Mouse (Mus musculus) midbrain, embryonic 12.5 days (tissue): ENCODE results near the gene Cep19. TPM values are rescaled to one million over a fixed set of nuclear protein-coding genes. Genes with fewer than 3 reads are reported as not detected.
"Not testable (repeated sequence)": the region's sequence is repeated elsewhere in the genome, so short reads cannot be mapped to it uniquely, and the experiment has no call there.

Experiments
- ATAC-seq: fragments of 200-750 bp; cut with Nextera tagmentation; 2 replicates; pipeline ENCODE4 v1.8.0; 2017; ENCODE audit warnings: low read depth, moderate TSS enrichment, moderate library complexity; ENCODE audit not compliant: low FRiP score
- H3K27ac ChIP-seq: fragments of 300-500 bp; sonication (generic); replicated peaks from 2 replicates; pipeline ENCODE4 v1.5.1; 2016; ENCODE audit warnings: mild to moderate bottlenecking
- H3K27me3 ChIP-seq: fragments of 300-500 bp; sonication (generic); 2 replicates; pipeline ENCODE4 v1.6.1; 2016; ENCODE audit warnings: mild to moderate bottlenecking
- H3K36me3 ChIP-seq: fragments of 300-500 bp; sonication (generic); 2 replicates; pipeline ENCODE4 v1.6.1; 2016
- H3K4me1 ChIP-seq: fragments of 300-500 bp; sonication (generic); 2 replicates; pipeline ENCODE4 v1.6.1; 2016
- H3K4me2 ChIP-seq: fragments of 300-500 bp; sonication (generic); replicated peaks from 2 replicates; pipeline ENCODE4 v1.6.1; 2016; ENCODE audit warnings: mild to moderate bottlenecking, moderate library complexity
- H3K4me3 ChIP-seq: fragments of 300-500 bp; sonication (generic); 2 replicates; pipeline ENCODE4 v1.5.1; 2016; ENCODE audit warnings: mild to moderate bottlenecking
- H3K9ac ChIP-seq: fragments of 300-500 bp; sonication (generic); replicated peaks from 2 replicates; pipeline ENCODE4 v1.6.1; 2016; ENCODE audit warnings: mild to moderate bottlenecking, moderate library complexity
- H3K9me3 ChIP-seq: fragments of 300-500 bp; sonication (generic); 2 replicates; pipeline ENCODE4 v1.6.1; 2016; ENCODE audit warnings: mild to moderate bottlenecking
- WGBS: fragments of 180-500 bp; shearing (Covaris S2); methylation state at CpG from one replicate; pipeline ENCODE4 v1.1.7; 2016; 5-methylcytosine and 5-hydroxymethylcytosine counted together
- polyA plus RNA-seq: library from polyadenylated mRNA; unstranded; fragments of >200 nt; fragmentation: Nextera tagmentation; extraction: Ambion mirVana; gene quantifications from 2 replicates; pipeline ENCODE4 v1.2.1, GENCODE M21; 2016

Gene Cep19
- 42.0 and 42.9 TPM in 2 replicates for polyA plus RNA-seq

GRCm38 (mm10) chr16:32099638-32100150, at the start of gene Cep19, which contains the start of gene Pigx:
TSS of gene Cep19 (plus strand) at chr16:32099800.
TSS of gene Pigx (minus strand) at chr16:32099740.
- H3K4me1 ChIP-seq, result peaks cover 20% of the 10 kb centered on the region
- H3K27me3 ChIP-seq, result no peaks in the 10 kb centered on the region
- H3K36me3 ChIP-seq, result peaks cover 30% of the 10 kb centered on the region
- peak within 1 kb of the TSS; percentile 84 for H3K27ac ChIP-seq
- peak within 1 kb of the TSS; percentile 96 for H3K4me3 ChIP-seq
- H3K4me2 ChIP-seq, result peak within 1 kb of the TSS; percentile 77
- H3K9ac ChIP-seq, result peak within 1 kb of the TSS; percentile 93
- ATAC-seq, result peak; percentile 96
- no peaks in the 10 kb centered on the region for H3K9me3 ChIP-seq
- WGBS, result under 1% methylated on average over 34 of the region's 34 CpGs

GRCm38 (mm10) chr16:32058817-32059216, 40.8 kb upstream of the Cep19 start:
- Histone ChIP-seq H3K9me3 (no peaks in the 10 kb centered on the region), H3K4me1 (no peaks in the 10 kb centered on the region), H3K27ac (no peak overlapping the region), H3K4me2 (no peak overlapping the region), H3K36me3 (no peaks in the 10 kb centered on the region), H3K27me3 (no peaks in the 10 kb centered on the region), H3K4me3 (no peak overlapping the region), H3K9ac (no peak overlapping the region)
- 85% methylated on average over 5 of the region's 5 CpGs for WGBS
- ATAC-seq, result no peak

- H3K36me3 ChIP-seq, result no peaks in the 10 kb centered on the region
- H3K27me3 ChIP-seq, result no peaks in the 10 kb centered on the region
- no peak overlapping the region for H3K4me3 ChIP-seq
- H3K4me1 ChIP-seq, result no peaks in the 10 kb centered on the region
- H3K27ac ChIP-seq, result no peak overlapping the region
- no peak overlapping the region for H3K4me2 ChIP-seq
- 87% methylated on average over 6 of the region's 6 CpGs for WGBS
- no peak overlapping the region for H3K9ac ChIP-seq
- ATAC-seq, result no peak
- H3K9me3 ChIP-seq, result no peaks in the 10 kb centered on the region
Measured at GRCm38 (mm10) chr16:32059840-32060523, 39.6 kb upstream of the Cep19 start.

- no peak overlapping the region for H3K4me2 ChIP-seq
- ATAC-seq, result no peak
- H3K9me3 ChIP-seq, result no peaks in the 10 kb centered on the region
- no peaks in the 10 kb centered on the region for H3K36me3 ChIP-seq
- no peaks in the 10 kb centered on the region for H3K27me3 ChIP-seq
- WGBS, result 85% methylated on average over 2 of the region's 2 CpGs
- no peak overlapping the region for H3K9ac ChIP-seq
- H3K27ac ChIP-seq, result no peak overlapping the region
- H3K4me3 ChIP-seq, result no peak overlapping the region
- H3K4me1 ChIP-seq, result 0 out of 2 replicates have a peak, but pooled peaks cover 3% of the 10 kb centered on the region
Measured at GRCm38 (mm10) chr16:32062226-32062625, 37.4 kb upstream of the Cep19 start.

- no peak for ATAC-seq
- Histone ChIP-seq H3K36me3 (no peaks in the 10 kb centered on the region), H3K27me3 (no peaks in the 10 kb centered on the region), H3K4me1 (0 out of 2 replicates have a peak, but pooled peaks cover 3% of the 10 kb centered on the region), H3K4me2 (no peak overlapping the region), H3K27ac (no peak overlapping the region), H3K9me3 (no peaks in the 10 kb centered on the region), H3K4me3 (no peak overlapping the region), H3K9ac (no peak overlapping the region)
- 91% methylated on average over 7 of the region's 7 CpGs for WGBS
Measured at GRCm38 (mm10) chr16:32063900-32064299, 35.7 kb upstream of the Cep19 start.

- H3K4me1 ChIP-seq, result 0 out of 2 replicates have a peak, but pooled peaks cover 3% of the 10 kb centered on the region
- 93% methylated on average over 1 of the region's 1 CpGs for WGBS
- no peaks in the 10 kb centered on the region for H3K9me3 ChIP-seq
- no peaks in the 10 kb centered on the region for H3K36me3 ChIP-seq
- no peak for ATAC-seq
- no peak overlapping the region for H3K27ac ChIP-seq
- no peak overlapping the region for H3K9ac ChIP-seq
- no peak overlapping the region for H3K4me2 ChIP-seq
- H3K27me3 ChIP-seq, result no peaks in the 10 kb centered on the region
- no peak overlapping the region for H3K4me3 ChIP-seq
Measured at GRCm38 (mm10) chr16:32066899-32067298, 32.7 kb upstream of the Cep19 start.

- WGBS, result 88% methylated on average over 12 of the region's 12 CpGs
- H3K4me3 ChIP-seq, result no peak overlapping the region
- no peaks in the 10 kb centered on the region for H3K36me3 ChIP-seq
- 0 out of 2 replicates have a peak, but pooled peaks cover 3% of the 10 kb centered on the region for H3K4me1 ChIP-seq
- H3K9me3 ChIP-seq, result no peaks in the 10 kb centered on the region
- ATAC-seq, result no peak
- H3K27ac ChIP-seq, result no peak overlapping the region
- no peak overlapping the region for H3K9ac ChIP-seq
- H3K4me2 ChIP-seq, result no peak overlapping the region
- no peaks in the 10 kb centered on the region for H3K27me3 ChIP-seq
Measured at GRCm38 (mm10) chr16:32068389-32069300, 31.0 kb upstream of the Cep19 start.

GRCm38 (mm10) chr16:32070070-32070469, 29.5 kb upstream of the Cep19 start:
- whole genome bisulfite sequencing, result 87% methylated on average over 4 of the region's 4 CpGs

GRCm38 (mm10) chr16:32075762-32076161, 23.8 kb upstream of the Cep19 start:
- H3K27me3 ChIP-seq, result no peaks in the 10 kb centered on the region
- H3K4me3 ChIP-seq, result no peak overlapping the region
- no peak for ATAC-seq
- 79% methylated on average over 1 of the region's 1 CpGs for WGBS
- H3K27ac ChIP-seq, result no peak overlapping the region
- peaks cover 18% of the 10 kb centered on the region for H3K4me1 ChIP-seq
- H3K9me3 ChIP-seq, result no peaks in the 10 kb centered on the region
- no peak overlapping the region for H3K9ac ChIP-seq
- no peak overlapping the region for H3K4me2 ChIP-seq
- H3K36me3 ChIP-seq, result no peaks in the 10 kb centered on the region

More at GRCm38 (mm10) chr16:32070070-32070469, 29.5 kb upstream of the Cep19 start:
- not testable (repeated sequence) for H3K9me3 ChIP-seq, H3K4me2 ChIP-seq, ATAC-seq, H3K4me1 ChIP-seq, H3K4me3 ChIP-seq, H3K27me3 ChIP-seq, H3K9ac ChIP-seq, H3K36me3 ChIP-seq, H3K27ac ChIP-seq

- no peaks in the 10 kb centered on the region for H3K9me3 ChIP-seq
- H3K4me3 ChIP-seq, result no peak overlapping the region
- H3K4me1 ChIP-seq, result peaks cover 18% of the 10 kb centered on the region
- 0 out of 2 replicates have a peak, but pooled peaks cover under 1% of the 10 kb centered on the region for H3K36me3 ChIP-seq
- WGBS, result 90% methylated on average over 3 of the region's 3 CpGs
- peak overlapping the region; percentile 75; the same call in 1 of the 2 replicates for H3K4me2 ChIP-seq
- no peak for ATAC-seq
- H3K27ac ChIP-seq, result no peak overlapping the region
- no peak overlapping the region for H3K9ac ChIP-seq
- H3K27me3 ChIP-seq, result no peaks in the 10 kb centered on the region
Measured at GRCm38 (mm10) chr16:32076406-32076805, 23.2 kb upstream of the Cep19 start.

GRCm38 (mm10) chr16:32077648-32078407, 21.8 kb upstream of the Cep19 start:
- peak overlapping the region; percentile 83 for H3K4me3 ChIP-seq
- no peaks in the 10 kb centered on the region for H3K9me3 ChIP-seq
- 0 out of 2 replicates have a peak, but pooled peaks cover 10% of the 10 kb centered on the region for H3K36me3 ChIP-seq
- no peak for ATAC-seq
- H3K27ac ChIP-seq, result peak overlapping the region; percentile 96; the same call in 1 of the 2 replicates
- H3K4me2 ChIP-seq, result peak overlapping the region; percentile 75
- H3K9ac ChIP-seq, result peak overlapping the region; percentile 96
- no peaks in the 10 kb centered on the region for H3K27me3 ChIP-seq
- 14% methylated on average over 13 of the region's 13 CpGs for WGBS
- H3K4me1 ChIP-seq, result peaks cover 18% of the 10 kb centered on the region
